Comparison of ENCODE assay signal across 23 mouse cellular contexts in the genomic region with DNA sequence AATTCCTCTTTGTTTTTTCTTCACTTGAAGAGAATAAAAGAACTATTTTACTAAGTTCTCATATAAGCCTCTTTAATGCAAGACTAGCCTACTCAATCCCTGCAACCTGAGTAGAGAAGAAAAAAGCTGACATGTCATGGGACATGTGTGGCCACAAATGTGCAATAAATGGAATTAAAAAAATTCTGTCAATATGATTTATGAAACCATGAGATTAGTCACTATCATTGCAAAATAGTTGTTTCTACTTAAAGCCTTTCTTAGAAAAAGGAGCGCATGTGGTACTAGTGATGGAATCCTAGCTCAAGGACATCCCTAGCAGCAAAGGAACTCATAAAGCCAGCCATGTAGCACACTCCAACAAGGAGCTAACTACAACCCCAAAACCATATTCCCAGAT. TPM values are rescaled to one million over a fixed set of nuclear protein-coding genes. Genes with fewer than 3 reads are reported as not detected.
DNase-seq lines count a peak whose midpoint lies in the region; ATAC-seq and TF ChIP-seq lines count a peak whose summit lies in the region.
"Had no signal": no experiment of that assay in that cellular context is flagged by ENCODE, and none has a peak within 500 bp of the region (broad histone marks: within the 10 kb centered on the region; RNA-seq: fewer than 3 reads in every experiment).

No protein-coding gene starts in this region.

- no peak overlapping the region for H3K4me3 ChIP-seq in thymus, adult 2 months (ENCODE audit: control insufficient read depth, insufficient read depth, low read length)
- no peak overlapping the region for H3K4me3 ChIP-seq in forebrain, embryonic 13.5 days
- H3K4me3 ChIP-seq: embryonic facial prominence, embryonic 13.5 days; embryonic facial prominence, embryonic 15.5 days had no signal

- no peak for ATAC-seq in forebrain, embryonic 13.5 days
- ATAC-seq: CD4-positive, CD25-positive, alpha-beta regulatory T cell, adult 4 months; forebrain, embryonic 14.5 days; forebrain, embryonic 16.5 days had no signal

- H3K4me2 ChIP-seq in forebrain, embryonic 13.5 days: no peak overlapping the region
- H3K4me2 ChIP-seq: embryonic facial prominence, embryonic 13.5 days; embryonic facial prominence, embryonic 15.5 days had no signal

- no peaks in the 10 kb centered on the region for H3K4me1 ChIP-seq in thymus, adult 2 months (replicated peaks; ENCODE audit: control insufficient read depth, insufficient read depth, low read length)
- no peaks in the 10 kb centered on the region for H3K4me1 ChIP-seq in forebrain, embryonic 13.5 days
- H3K4me1 ChIP-seq: embryonic facial prominence, embryonic 13.5 days; embryonic facial prominence, embryonic 15.5 days had no signal

- no peaks in the 10 kb centered on the region for H3K27me3 ChIP-seq in thymus, adult 2 months (ENCODE audit: control insufficient read depth, insufficient read depth, low read length)
- H3K27me3 ChIP-seq in forebrain, embryonic 13.5 days: no peaks in the 10 kb centered on the region
- H3K27me3 ChIP-seq: CH12.LX; embryonic facial prominence, embryonic 13.5 days; embryonic facial prominence, embryonic 15.5 days had no signal

- no peaks in the 10 kb centered on the region; the same call in 1 of the 2 replicates for H3K36me3 ChIP-seq in thymus, adult 2 months (ENCODE audit: control insufficient read depth, insufficient read depth, low read length)
- peaks cover 91% of the 10 kb centered on the region for H3K36me3 ChIP-seq in forebrain, embryonic 13.5 days (ENCODE audit: poor library complexity, severe bottlenecking)

- 100% methylated on average over 1 of the region's 1 CpGs for WGBS in thymus, adult 2 months
- 100% methylated on average over 1 of the region's 1 CpGs for WGBS in forebrain, embryonic 13.5 days

- no peaks in the 10 kb centered on the region for H3K9me3 ChIP-seq in forebrain, embryonic 13.5 days (replicated peaks)
- H3K9me3 ChIP-seq: embryonic facial prominence, embryonic 13.5 days; embryonic facial prominence, embryonic 15.5 days; G1E had no signal

- H3K9ac ChIP-seq in forebrain, embryonic 13.5 days: no peak overlapping the region
- H3K9ac ChIP-seq: embryonic facial prominence, embryonic 13.5 days; embryonic facial prominence, embryonic 15.5 days had no signal

- DNase-seq in adrenal gland, adult 2 months: peak; percentile 25
- DNase-seq in adrenal gland, adult 8-10 months: no peak
- DNase-seq in 3T3-L1 (ENCODE audit: low read depth, low spot score): peak; percentile 83
- DNase-seq in NIH3T3 (ENCODE audit: low read depth): peak; percentile 54
- DNase-seq in thymus, adult 2 months: no peak
- DNase-seq: adrenal gland, postnatal 10 days; adrenal gland, postnatal 25 days; B cell, adult 2 months; cerebellum, adult 11 months; cerebellum, adult 18-20 months; cerebellum, adult 8-10 months; cerebellum, adult 9-11 months; cerebellum, postnatal 14 days; cerebellum, postnatal 36 days; embryo, embryonic 11 days had no signal

- TF ChIP-seq POLR2A in thymus, adult 2 months (IDR thresholded peaks at IDR 0.05; ENCODE audit: control insufficient read depth, extremely low read depth, insufficient read depth, low read length, poor library complexity): no peak

- no peak overlapping the region for H3K27ac ChIP-seq in thymus, adult 2 months (ENCODE audit: control insufficient read depth, insufficient read depth, low read length)
- H3K27ac ChIP-seq in forebrain, embryonic 13.5 days: no peak overlapping the region
- H3K27ac ChIP-seq: embryonic facial prominence, embryonic 13.5 days; embryonic facial prominence, embryonic 15.5 days had no signal

- TF ChIP-seq CTCF in thymus, adult 2 months (IDR thresholded peaks at IDR 0.05; ENCODE audit: borderline replicate concordance, control insufficient read depth, extremely low read depth, insufficient read depth, low read length, poor library complexity): no peak

RNA-seq across cellular contexts. Expression of gene Rnf216, which starts 33.0 kb away (rescaled TPM):
- total RNA-seq in adrenal gland, adult 2 months (2021): 10 to 100 TPM; 37.5 to 50.4 TPM
- 40.3 and 47.6 TPM in 2 replicates for polyA plus RNA-seq in adrenal gland, adult 2 months (2012; rRNA removed)
- 10 to 100 TPM; 41.7 to 58.3 (median 53.6) TPM for total RNA-seq in adrenal gland, adult 8-10 months (2022)
- polyA plus RNA-seq in thymus, adult 2 months (2012; rRNA removed): 16.1 and 17.6 TPM in 2 replicates
- 36.7 and 38.4 TPM in 2 replicates for polyA plus RNA-seq in forebrain, embryonic 13.5 days (2015; fragmentation: Nextera tagmentation; extraction: Ambion mirVana)

Comparison
In these comparisons a context has a peak if more than half of its experiments do, and no peak if none do; other contexts are left out.
1. DNase-seq: peak in adrenal gland, adult 2 months (single experiment), 3T3-L1 (single experiment) and NIH3T3 (single experiment); none in adrenal gland, adult 8-10 months (single experiment) and thymus, adult 2 months (single experiment).